Mouse (Mus musculus) adrenal gland, postnatal 10 days (tissue): ENCODE results near the gene Baz2b. TPM values are rescaled to one million over a fixed set of nuclear protein-coding genes. Genes with fewer than 3 reads are reported as not detected.

Experiments
- DNase-seq: peaks from one replicate; pipeline ENCODE4 v3.0.0; 2021; ENCODE audit warnings: mixed read lengths
- total RNA-seq, 2 experiments: library from RNA; stranded (reverse); gene quantifications; 2 replicates each; pipeline ENCODE4 v1.2.3; 2021

Baz2b gene
- total RNA-seq, 2 experiments from 2014 or later: 57.0 to 87.2 TPM

DNA sequence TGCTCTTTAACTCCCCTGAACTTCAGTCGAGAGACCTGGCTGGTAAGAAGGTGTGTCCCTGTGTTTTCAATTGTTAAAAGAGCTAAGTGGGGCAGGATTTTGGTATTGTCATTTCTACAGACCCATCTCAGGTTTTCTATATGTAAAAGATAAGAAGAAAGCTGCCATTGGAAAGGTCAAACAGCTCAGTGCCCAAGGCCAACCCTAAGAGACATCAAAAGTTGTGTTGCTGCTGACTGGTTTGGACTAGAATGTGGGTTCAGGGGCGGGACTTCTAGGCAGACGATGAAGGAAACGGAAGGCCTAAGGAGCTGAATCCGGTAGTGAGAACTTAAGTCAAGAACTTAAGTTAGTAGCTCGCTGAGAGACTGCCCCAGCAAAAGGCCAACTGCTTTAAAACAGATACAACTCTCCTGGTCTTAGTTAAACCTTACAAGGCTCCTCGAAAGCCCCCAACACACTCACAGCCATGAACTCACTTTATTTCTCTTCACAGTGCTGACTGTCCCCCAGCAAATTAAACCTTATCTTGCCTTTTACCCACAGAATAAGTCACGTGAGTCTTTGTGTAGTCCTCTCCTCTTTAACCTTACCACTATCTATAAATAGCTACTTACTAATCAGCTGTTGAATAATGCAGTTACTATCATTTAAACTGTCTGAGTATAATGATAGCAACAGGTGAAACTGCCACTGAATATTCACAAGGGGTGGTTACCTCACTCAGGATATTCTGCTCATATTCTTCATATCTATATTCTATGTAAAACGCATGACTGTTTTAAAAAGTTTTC lies 158.8 kb downstream of the Baz2b start:
- no peak for DNase-seq

DNA sequence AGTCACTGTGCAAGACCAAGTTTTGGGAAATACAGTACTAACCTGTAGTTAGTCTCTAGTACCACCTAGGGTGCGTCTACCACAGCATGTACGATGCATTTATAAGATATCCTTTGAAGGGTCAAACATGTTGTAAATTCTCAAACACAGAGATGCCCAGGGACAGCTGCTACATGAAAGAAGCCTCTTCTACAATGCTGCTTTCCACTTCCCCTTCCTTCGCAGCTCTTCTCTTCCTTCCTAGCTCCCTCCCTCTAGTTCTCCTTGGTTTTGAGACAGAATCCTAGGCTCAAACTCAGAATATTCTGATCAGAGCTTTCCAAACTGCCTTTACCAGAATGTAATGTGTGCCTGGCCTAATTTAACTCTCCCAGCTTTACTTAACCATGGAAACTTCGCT lies 159.8 kb downstream of the Baz2b start:
- DNase-seq: no peak

DNA sequence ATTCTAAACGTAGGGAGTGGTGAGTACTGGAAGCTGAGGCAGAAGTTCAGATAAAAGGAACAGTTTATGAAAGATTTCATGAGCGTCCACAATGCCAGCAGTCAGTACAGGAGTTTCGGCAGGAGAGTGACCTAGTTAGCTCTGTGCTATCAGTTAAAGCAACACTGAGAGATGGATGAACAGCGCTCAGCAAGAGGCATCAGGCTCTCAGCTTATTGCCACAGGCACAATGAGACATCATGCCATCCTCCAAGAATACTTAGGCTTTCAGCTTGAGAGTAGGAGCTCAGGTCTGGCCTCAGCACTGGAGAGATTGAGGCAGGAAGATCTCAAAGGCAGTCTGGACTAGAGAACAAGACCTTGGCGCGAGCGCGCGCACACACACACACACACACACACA lies 160.3 kb downstream of the Baz2b start:
- no peak for DNase-seq

DNA sequence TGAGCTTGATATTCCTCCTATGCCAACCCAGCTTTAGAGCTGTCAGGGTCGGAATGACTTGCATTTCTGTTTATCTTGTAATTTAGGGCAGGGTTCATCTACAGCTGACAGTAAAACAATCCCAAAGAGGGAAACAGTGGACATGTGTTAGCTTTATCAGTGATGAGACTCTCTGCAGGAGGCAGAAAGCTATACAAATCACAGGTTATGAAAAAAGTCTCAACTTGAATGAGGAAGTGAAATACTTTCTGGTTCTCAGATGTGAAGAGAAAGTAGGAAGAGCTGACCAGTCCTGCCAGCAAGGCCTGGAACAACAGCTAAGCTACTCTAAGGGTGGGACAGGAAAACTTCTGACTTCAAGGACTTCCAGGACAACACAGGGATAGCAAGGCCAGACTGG lies 163.6 kb downstream of the Baz2b start:
- no peak for DNase-seq

DNA sequence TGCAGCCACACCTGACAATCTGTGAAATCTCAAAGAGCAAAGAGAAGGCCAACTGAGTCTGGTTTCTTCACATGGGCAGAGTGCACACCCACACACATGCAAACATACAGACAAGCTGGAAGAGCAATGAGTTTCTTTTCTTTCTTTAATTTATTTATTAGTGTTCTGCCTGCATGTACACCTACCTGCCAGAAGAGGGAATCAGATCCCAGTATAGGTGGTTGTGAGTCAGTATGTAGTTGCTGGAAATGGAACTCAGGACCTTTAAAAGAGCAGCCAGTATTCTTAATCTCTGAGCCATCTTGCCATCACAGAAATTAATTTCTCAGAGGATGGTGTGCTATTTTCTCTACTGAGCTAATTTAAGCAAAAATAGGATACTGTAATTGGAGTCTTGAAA lies 164.7 kb downstream of the Baz2b start:
- DNase-seq: no peak

DNA sequence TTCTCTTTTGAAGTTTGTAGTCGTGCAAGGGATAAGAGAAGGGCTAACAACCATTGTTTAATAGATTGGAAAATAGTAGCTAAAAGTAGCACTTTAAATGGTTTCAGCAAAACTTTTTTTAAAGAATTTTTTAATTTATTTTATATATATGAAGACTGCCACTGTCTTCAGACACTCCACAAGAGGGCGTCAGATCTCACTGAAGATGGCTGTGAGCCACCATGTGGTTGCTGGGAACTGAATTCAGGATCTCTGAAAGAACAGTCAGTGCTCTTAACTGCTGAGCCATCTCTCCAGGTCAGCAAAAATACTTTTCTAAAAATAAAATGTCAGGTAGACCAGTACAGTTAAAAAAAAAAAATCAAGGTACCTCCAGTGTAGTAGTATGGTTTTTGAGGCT lies 165.1 kb downstream of the Baz2b start:
- no peak for DNase-seq

DNA sequence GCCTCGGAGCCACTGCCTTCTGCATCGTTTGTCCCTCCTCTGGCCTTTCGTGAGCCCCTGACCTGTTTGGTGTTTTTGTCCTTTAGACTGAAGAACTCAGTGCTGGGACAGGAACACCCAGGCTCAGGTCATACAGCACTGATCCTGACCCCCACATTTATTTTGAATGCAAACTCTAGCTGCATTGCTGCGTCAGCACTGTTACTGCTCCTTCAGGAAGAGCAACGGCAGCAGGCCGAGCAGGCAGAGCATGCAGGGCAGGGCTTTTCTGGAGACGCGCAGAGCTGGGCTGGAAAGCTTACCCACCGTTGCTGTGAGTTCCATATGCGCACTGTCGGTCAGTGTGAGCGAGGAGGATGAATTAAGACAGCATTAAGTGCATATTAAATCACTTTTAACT lies 166.9 kb downstream of the Baz2b start:
- DNase-seq: no peak

DNA sequence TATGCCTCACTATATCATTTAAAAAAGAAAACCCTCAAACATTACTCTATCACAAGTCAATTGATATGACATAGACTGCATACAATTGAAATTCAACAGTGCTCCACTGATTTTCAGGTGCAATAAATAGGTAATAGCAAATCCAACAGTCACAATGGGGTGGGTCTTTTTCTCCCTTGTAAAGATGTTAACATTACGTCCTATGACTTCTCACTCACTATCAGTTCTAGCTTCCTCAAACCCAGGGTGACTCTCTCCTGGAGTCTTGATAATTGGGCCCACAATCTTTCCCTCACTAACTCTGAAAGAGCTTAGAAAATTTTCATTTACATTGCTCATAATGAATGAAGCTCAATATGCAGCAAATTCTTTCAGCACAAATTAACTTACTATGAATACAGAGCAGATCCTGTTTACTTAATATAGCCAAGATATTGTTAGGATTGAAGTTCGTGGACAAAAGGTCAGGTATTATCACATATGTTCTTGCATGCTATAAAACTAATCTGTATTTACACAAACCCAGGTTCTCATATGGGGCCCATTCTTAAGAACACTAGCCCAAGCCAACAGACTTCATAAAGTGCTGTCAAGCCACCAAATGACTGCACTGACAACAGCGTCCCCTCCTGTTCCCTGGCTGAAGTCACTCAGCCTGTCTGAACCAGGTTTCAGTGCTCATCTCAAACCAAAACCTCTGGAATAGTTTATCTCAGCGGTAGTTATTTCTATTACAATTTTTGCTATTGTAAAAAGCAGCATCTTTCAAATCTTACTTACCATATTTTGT lies 168.0 kb downstream of the Baz2b start:
- no peak for DNase-seq

DNA sequence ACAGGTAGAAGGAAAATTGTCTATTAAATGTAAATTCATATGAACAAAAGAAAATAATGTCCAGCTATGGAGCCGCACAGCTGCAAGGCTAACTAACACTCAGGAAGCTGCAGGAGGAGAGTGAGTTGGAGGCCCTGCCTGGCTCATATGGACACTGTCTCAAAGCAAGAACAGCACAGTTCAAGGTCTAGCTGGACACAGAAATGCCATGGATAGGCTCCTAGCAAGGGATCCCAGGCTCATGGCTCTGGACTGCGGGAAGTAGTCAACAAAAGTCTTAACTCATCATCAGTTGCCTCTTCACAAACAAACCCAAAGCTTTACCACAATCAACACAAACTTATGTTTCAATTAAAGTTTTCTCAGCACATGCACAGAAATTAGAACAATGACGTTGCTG lies 169.5 kb downstream of the Baz2b start:
- no peak for DNase-seq

DNA sequence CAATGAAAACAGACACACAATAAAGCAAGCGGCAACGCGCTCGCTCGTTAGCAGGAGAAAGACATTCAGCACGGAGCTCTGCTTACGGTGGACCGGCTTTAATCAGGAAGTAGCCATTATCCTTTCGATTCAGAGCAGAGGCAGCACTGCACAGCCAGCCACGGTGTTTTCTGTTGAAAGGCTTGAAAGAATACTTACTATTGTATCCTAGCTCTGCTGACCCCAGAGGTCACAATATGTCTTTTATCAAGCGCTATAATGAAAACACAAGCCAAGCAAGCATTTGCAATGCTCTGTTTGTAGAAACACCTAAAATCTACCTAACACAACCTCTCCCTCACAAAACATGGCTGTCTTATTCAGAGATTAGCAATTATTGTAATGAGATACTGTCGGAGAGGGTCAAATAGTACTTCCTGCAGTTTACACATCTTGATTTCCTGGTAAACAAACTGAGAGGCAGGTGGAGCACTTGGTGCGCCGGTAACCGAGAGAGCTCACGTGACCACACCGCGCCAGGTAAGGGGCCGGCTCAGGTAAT lies 172.6 kb downstream of the Baz2b start:
- peak; percentile 55 for DNase-seq

DNA sequence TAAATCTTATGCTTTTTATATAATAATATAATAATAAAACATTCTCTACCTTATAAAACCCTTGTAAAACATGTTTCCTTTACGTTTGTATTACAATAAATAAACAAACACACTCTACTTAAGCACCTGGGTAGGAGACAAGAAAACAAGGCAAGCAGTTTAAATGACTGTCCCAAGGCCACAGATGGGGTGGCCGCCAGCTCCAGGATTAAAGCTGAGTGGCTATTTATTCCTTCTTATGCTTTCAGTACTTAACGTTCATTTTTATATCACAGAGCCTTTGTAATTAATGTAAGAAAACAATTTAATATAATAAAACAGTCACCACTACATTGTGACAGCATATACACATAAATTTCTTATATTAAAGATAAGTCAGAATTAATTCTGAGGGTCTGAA lies 173.3 kb downstream of the Baz2b start:
- peak; percentile 32 for DNase-seq

DNA sequence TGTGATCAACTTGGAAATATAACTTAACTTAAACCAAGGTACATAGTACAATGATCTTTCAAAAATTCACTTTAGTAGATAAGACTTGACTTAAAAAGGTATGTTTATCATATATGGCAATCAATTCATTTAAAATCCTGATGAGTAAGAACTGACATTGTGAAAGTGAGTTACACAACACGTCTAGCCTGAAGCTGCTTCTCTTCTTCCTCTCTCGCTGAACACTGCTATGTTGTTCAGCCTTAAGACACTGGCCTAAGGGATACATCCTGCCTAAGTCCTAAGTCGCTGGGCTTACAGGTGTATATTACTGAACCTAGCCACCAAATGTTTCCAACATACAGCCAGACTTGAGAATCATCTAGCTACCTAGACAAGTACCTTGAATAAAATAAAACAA lies 178.6 kb downstream of the Baz2b start:
- no peak for DNase-seq

DNA sequence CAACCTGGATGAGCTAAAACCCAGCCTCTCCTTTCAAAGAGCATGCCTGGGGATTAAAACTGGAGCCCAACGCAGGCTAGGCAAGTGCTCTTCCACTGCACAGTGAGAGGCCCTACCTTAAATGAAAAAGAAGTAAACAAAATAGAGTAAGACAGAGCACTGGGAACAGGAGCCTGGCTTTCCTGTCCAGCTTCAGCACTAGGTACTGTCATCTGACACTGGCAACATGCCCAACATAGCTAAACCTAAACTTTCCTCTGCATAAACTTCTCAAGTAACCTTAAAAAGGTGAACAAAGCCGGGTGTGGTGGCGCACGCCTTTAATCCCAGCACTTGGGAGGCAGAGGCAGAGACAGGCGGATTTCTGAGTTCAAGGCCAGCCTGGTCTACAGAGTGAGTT lies 180.6 kb downstream of the Baz2b start:
- DNase-seq: no peak

DNA sequence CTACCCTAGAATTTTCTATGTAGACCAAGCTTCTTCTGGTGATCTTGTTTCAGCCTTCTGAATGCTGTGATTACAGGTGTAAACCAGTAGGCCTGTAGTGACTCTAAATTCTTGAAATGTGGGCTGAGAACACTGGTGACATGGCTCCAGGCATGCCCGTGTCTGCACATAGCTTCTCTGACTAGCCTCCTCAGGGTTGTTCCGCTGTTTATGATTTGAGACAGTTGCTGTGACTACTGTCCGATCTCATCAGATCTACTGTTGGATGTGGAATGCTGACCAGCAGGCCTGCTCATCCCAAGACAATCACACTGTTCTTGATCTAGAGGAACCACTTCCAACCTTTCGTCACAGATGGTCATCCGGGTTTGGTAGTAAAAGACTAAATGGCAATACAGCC lies 182.5 kb downstream of the Baz2b start:
- no peak for DNase-seq

DNA sequence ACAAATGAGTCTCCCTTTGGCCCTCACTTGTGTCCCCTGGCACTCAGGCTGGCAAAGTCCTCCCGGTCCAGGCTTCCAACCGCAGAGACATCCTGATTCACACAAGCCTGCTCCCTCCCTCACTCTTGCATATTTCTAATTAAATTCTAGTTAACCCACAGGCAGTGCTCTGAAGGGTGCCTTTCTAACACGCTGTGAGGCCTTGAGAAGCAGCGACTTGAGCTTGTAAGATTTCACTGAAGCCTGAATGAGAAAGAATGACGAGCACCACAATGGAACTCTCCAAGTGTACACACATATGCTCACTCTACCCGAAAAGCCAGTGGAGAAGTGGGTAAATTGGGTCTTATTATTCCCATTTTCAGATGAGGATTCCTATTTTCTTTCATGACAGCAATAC lies 183.1 kb downstream of the Baz2b start:
- no peak for DNase-seq

DNA sequence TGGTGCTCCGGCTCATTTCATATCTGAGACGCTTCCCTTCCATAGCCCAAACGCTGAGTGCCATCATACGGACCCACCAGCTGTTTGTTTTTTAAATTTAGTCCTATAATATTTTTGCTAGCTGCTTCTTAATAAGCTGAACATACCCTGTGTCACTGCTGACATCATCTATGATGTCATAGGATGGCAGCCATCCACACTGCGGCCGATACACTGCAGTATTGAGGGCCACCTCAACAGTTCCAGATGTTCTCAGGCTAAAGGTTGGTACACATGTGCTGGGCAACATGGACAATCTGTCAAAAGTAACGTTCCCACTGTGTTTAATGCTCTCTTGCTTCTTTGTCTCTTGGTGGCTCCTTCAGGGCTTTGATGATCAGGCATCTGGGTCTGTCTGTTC lies 185.9 kb downstream of the Baz2b start:
- no peak for DNase-seq

DNA sequence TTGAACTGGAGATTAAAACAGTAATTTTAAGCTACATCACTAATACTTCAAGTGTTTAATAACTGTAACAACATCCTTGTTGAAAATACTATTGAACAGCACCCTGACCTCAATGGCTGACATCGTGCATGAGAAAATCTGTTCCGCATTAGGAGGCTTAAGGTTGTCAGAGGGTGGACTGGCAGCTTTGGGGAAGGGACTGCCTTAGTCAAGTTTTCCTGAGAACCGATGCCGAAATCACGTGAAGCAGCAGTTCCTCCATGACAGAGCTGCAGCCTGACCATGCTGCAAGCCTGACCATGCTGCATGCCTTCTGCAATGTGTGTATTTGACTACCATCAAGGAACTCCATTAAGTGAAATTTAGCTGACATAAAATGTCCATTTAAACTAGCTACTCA lies 188.1 kb downstream of the Baz2b start:
- DNase-seq: no peak

DNA sequence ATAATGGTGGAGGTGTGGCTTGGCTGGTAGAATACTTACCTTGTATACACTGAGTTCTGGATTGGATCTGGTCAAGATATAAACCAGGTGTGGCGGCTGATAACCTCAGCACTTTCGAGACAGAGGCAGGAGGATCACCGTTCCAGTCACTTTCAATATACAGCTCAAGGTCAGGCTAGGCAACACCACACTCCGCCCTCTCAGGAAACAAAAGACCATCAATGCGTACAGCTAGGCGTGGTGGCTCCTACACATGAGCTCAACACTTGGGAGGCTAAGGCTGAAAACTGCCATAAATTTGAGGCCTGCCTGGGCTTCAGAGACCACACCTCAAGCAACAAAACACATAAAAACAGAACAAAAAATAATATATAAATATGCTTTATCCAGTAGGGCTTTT lies 188.5 kb downstream of the Baz2b start:
- DNase-seq: no peak

DNA sequence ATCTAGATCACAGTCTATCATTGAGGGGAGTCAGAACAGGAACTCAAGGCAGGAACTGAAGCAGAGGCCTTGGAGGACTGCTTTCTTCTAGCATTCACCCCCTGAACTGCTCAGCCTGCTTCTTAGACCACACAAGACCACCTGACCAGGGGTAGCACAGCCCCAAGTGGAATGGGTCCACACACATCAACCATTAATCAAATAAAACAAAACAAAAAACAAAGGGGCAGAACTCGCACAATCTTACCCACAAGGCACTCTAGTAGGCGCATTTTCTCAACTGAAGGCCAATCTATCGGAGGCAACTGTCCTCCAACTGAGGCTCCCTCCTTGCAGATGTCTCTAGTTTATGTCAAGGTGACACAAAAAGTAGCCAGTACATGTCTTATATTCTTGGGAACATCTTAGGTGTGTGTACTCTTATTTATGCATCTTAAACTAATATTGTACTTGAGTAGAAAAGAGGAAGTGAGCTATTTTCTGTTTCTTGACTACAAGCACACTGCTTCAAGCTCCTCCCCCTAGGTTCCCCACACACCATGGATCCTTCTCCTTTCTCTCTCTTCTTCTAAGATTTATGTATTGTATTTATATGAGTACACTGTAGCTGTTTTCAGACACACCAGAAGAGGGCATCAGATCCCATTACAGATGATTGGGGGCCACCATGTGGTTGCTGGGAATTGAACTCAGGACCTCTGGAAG lies 189.9 kb downstream of the Baz2b start:
- no peak for DNase-seq

DNA sequence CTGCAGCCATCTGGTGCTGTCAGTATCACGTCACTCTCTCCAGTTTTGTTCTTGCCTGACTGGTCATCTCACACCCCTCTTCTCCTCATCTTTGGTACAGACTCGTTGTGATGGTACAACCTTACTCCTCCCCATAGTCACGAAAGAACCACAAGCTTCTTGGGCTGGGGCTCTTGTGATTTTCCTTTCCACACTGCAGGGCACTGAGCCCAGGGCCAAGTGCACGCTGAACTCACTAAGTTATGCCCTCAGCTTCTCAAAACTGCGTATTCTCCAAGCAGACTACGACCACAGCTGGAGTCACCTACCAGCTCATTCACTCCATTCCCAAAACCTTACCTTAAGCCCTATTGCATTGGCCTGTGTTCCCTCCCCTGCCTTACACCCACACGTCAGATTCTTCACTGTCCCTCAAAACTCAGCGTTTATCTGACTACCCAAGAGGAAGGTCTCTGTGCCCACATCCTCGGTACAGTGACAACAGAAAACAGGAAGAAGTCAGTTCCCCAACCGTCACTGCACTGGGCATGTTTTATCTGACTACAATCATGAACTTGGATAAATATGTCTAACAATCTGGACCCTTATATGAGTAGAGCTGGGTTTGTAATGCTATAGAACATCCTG lies 190.7 kb downstream of the Baz2b start:
- DNase-seq: no peak

DNA sequence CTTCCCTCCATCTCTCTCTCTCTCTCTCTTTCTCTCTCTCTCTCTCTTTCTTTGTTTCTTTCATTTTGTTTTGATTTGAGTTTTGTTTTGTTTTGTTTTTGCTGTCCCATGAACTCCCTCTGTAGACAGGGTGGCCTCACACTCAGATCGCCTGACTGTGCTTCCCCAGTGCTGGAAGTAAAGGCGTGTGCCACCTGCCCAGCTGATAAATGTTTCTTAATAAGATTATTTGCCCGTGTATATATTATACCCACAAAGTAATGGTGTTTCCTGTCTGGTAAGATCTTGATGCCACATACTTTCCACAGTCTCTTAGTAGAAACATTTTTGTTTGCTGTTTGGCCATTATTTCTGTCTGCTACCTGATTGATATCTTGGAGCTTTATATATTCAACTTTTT lies 198.1 kb downstream of the Baz2b start:
- no peak for DNase-seq

DNA sequence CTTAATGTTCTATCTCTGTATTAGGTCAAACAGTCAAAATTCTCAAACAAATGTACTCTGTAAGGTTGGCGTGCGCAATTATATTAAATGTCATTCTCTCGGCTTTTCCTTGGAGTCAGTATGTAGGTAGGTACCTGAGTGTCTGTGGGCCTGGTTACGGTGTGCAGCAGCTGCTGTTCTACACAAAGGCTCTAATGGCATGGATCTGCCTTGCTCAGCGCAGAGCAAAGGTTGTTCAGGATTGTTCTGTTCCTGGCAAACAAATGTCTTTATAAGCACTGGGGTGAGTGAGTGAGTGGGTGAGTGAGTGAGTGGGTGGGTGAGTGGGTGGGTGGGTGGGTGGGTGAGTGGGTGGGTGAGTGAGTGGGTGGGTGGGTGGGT lies 206.0 kb downstream of the Baz2b start:
- no peak for DNase-seq
